Mouse (Mus musculus): ENCODE data around the gene Hmga2. TPM values are rescaled to one million over a fixed set of nuclear protein-coding genes. Genes with fewer than 3 reads are reported as not detected.

Gene Hmga2
- 24.7 and 29.9 TPM in 2 replicates for polyA plus RNA-seq (2016; fragmentation: Nextera tagmentation; extraction: Ambion mirVana)

DNA sequence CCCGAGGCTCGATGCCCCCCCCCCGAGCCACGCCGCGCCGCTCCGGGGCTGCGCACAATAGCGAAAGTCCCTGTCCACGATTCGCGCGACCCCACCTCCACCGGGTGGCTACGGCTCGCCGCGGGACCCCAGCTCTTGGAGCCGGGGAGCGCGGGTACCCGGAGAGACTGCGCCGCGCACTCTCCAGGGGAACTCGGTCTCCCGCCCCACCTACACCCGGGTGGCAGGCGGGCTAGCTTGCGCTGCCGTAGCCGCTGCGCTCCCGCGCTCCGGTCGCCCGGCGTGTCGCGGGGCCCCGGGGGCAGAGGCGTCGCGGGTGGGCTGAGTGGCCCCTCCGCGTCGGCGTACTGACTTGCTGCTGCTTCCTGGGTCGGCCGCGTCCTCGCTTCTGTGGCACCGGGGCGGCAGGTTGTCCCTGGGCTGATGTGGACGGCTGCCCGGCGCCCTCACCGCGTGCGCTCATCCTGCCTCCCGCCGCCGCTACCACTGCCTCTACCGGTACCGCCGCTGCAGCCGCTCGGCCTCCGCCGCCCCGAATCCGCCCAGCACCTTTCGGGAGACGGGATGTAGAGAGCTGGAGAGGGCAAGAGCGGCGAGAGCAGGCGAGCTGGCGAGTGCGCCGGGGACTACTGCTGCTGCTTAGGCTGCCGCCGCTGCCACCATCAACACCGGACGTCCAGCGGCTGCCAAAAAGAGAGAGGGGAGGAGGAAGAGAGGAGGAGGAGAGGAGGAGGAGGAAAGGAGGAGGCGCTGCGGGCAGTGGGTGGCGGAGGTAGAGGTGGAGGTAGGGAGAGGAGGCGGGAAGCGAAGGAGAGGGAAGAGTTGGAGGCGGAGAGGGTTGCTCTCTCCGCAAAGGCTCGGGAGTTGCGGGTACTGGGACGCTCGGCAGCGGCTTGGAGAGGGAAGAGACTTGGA, at the start of gene Hmga2:
Gene Hmga2, minus strand, starts transcription at position 869 of the 915 bp plus-strand sequence.
- H3K9ac ChIP-seq = peak within 1 kb of the TSS; percentile 90
- peak within 1 kb of the TSS; percentile 60 for H3K27ac ChIP-seq
- H3K9me3 ChIP-seq = no peaks in the 10 kb centered on the region
- no peaks in the 10 kb centered on the region for H3K27me3 ChIP-seq (replicated peaks)
- H3K4me1 ChIP-seq = peaks cover 25% of the 10 kb centered on the region
- WGBS = under 1% methylated on average over 97 of the region's 99 CpGs
- peak; percentile 54 for ATAC-seq (ENCODE audit: low FRiP score, low read depth)
- H3K4me2 ChIP-seq (replicated peaks) = peak within 1 kb of the TSS; percentile 96
- H3K36me3 ChIP-seq = no peaks in the 10 kb centered on the region
- H3K4me3 ChIP-seq = peak within 1 kb of the TSS; percentile 79

DNA sequence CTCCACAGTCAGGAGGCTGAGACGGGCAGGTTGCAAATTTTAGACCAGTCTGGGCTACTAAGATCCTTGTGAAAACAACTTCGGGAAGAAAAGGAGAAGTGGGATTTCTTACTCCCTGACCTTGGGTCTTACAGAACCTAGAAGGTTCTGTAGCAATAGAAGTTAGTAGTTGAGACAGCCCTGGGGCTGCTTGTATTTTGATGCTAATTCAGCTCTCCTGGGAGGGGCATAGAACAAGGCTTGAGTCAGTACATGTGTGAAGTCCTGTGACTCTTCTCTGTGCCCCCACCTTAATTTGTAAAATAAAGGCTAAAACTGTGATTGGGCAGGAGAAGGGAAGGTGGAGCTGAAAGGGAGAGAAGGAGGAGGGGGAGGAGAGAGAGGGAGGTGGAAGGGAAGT, 46.7 kb upstream of the Hmga2 start:
- no peaks in the 10 kb centered on the region for H3K27me3 ChIP-seq (replicated peaks)
- no peak overlapping the region for H3K27ac ChIP-seq
- H3K9ac ChIP-seq = no peak overlapping the region
- no peak overlapping the region for H3K4me3 ChIP-seq
- H3K9me3 ChIP-seq = no peaks in the 10 kb centered on the region
- 86% methylated on average over 2 of the region's 2 CpGs for WGBS
- H3K4me1 ChIP-seq = no peaks in the 10 kb centered on the region
- H3K4me2 ChIP-seq (replicated peaks) = no peak overlapping the region
- H3K36me3 ChIP-seq = no peaks in the 10 kb centered on the region
- ATAC-seq (ENCODE audit: low FRiP score, low read depth) = no peak

DNA sequence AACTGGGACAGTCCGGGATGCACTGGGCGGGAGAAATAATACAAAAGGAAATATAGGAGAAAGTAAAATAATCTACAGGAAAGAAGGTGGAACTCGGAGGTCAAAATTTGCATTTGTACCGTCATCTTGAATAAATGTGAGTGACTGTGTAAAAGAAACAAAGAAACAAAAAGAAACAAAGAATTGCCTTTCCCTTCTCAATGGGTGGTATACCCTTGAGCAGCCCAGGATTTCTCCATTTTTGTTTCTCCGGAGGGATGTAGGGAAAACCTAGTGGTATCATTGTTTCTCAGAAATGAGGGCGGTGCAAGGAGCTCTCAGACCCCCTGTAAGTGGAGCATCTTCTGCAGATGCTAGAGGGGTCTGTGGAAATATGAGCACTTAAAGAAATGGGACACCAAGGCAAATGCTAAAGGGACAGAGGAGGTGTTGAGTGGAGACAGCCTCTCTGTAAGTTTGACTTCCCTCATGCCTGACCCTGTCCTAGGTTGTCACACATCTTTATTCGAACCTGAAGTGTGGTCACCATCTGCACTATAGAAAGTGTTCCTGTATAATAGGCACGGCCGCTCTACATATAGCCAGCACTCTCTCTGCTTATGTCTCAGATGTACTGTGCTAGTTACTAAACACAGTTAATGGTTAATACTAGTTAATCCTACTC, 45.8 kb upstream of the Hmga2 start:
- H3K36me3 ChIP-seq = no peaks in the 10 kb centered on the region
- H3K9me3 ChIP-seq = no peaks in the 10 kb centered on the region
- H3K27me3 ChIP-seq (replicated peaks) = no peaks in the 10 kb centered on the region
- 72% methylated on average over 9 of the region's 9 CpGs for WGBS
- H3K4me3 ChIP-seq = no peak overlapping the region
- ATAC-seq (ENCODE audit: low FRiP score, low read depth) = no peak
- H3K27ac ChIP-seq = no peak overlapping the region
- no peaks in the 10 kb centered on the region for H3K4me1 ChIP-seq
- no peak overlapping the region for H3K4me2 ChIP-seq (replicated peaks)
- no peak overlapping the region for H3K9ac ChIP-seq

DNA sequence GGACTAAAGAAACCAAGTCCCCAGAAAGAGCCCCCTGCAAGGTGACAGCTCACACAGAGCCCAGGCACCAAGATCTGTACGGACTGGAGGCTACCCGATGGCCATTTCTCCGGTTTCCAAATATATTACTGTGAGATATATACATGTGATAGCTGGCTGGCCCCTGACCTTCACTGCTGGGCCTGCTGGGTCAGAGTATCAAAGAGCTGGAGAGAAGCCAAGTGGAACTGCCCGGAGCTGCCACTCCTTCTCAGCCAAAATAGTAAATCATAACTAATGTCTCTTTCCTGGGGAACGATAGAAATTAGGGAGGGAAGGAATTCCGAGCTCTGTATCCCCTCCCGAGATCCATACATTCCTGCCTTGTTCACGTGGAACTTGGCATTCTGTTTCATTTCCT, 40.0 kb upstream of the Hmga2 start:
- no peak overlapping the region for H3K9ac ChIP-seq
- no peaks in the 10 kb centered on the region for H3K4me1 ChIP-seq
- H3K9me3 ChIP-seq = no peaks in the 10 kb centered on the region
- no peaks in the 10 kb centered on the region for H3K36me3 ChIP-seq
- no peak overlapping the region for H3K4me2 ChIP-seq (replicated peaks)
- no peak overlapping the region for H3K27ac ChIP-seq
- H3K4me3 ChIP-seq = no peak overlapping the region
- 64% methylated on average over 8 of the region's 8 CpGs for WGBS
- no peak for ATAC-seq (ENCODE audit: low FRiP score, low read depth)
- no peaks in the 10 kb centered on the region for H3K27me3 ChIP-seq (replicated peaks)

DNA sequence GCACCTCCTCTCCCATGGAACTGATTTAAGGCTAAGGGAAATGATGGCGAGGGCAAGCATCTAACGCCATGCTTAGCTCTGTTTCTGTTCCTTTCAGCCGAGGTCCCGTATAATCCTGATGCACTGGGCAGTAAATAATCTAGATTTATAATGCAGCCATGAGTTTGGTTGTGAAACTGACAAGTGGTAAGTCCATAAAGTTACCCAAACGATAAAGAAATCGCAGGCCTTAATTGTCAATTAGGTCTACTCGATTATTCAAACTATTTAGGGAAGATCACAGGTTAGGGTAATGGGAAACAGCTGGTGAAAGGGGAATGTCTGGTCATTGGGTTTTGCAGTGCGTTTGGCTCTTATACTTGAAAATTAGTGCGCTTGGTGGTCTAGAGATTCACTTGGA, 37.5 kb upstream of the Hmga2 start:
- no peak overlapping the region for H3K4me3 ChIP-seq
- 44% methylated on average over 9 of the region's 9 CpGs for WGBS
- no peaks in the 10 kb centered on the region for H3K9me3 ChIP-seq

DNA sequence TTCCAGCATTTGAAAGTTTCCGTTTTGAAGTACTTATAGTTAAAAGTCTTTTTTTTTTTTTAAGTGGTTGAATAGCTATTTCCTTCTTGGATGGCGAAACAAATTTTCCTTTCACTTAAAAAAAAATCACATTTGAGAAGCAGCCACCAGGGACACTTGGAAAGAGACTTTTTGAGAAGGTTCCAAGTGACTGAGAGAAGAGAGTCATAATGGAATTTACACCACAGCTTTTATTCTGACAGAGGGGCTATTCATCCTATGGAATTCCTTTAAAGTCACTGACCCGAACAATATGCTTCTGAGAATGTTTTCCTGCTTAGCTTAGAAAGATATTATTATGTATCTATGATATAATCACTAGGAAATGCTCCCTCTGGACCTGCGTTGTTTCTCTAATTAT, 36.7 kb upstream of the Hmga2 start:
- no peak for ATAC-seq (ENCODE audit: low FRiP score, low read depth)
- no peaks in the 10 kb centered on the region for H3K4me1 ChIP-seq
- no peaks in the 10 kb centered on the region for H3K27me3 ChIP-seq (replicated peaks)
- no peaks in the 10 kb centered on the region for H3K9me3 ChIP-seq
- H3K4me3 ChIP-seq = no peak overlapping the region
- no peaks in the 10 kb centered on the region for H3K36me3 ChIP-seq
- WGBS = 53% methylated on average over 4 of the region's 4 CpGs
- H3K4me2 ChIP-seq (replicated peaks) = no peak overlapping the region
- H3K9ac ChIP-seq = no peak overlapping the region
- H3K27ac ChIP-seq = no peak overlapping the region

More for the DNA sequence above, 37.5 kb upstream of the Hmga2 start:
- Histone ChIP-seq H3K36me3 (no peaks in the 10 kb centered on the region), H3K4me1 (no peaks in the 10 kb centered on the region), H3K27ac (no peak overlapping the region), H3K4me2 (replicated peaks) (no peak overlapping the region), H3K9ac (no peak overlapping the region), H3K27me3 (replicated peaks) (no peaks in the 10 kb centered on the region)
- no peak for ATAC-seq (ENCODE audit: low FRiP score, low read depth)

DNA sequence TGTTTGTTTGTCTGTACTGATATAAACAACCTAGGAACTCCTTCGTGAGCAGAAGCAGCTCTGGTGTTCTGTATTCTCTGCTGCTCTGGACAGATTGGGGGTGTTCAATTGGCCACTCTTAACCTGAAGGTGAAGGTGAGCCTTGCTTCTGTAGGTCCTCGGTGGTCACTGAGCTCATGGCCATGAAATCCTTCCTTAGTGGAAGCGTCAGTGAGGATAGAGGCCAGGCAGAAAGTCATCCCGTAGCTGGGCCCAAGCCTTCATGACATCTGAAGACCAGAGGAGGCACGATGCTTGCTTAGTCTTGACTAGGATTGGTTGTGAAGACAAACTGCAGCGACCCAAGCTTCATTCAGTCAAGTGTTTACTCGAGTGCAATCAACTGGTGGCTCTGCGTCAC, 35.9 kb upstream of the Hmga2 start:
- Histone ChIP-seq H3K9ac (no peak overlapping the region), H3K4me2 (replicated peaks) (no peak overlapping the region), H3K9me3 (no peaks in the 10 kb centered on the region), H3K36me3 (no peaks in the 10 kb centered on the region), H3K27ac (no peak overlapping the region), H3K27me3 (replicated peaks) (no peaks in the 10 kb centered on the region), H3K4me1 (no peaks in the 10 kb centered on the region), H3K4me3 (no peak overlapping the region)
- ATAC-seq (ENCODE audit: low FRiP score, low read depth) = no peak
- 94% methylated on average over 8 of the region's 8 CpGs for WGBS

DNA sequence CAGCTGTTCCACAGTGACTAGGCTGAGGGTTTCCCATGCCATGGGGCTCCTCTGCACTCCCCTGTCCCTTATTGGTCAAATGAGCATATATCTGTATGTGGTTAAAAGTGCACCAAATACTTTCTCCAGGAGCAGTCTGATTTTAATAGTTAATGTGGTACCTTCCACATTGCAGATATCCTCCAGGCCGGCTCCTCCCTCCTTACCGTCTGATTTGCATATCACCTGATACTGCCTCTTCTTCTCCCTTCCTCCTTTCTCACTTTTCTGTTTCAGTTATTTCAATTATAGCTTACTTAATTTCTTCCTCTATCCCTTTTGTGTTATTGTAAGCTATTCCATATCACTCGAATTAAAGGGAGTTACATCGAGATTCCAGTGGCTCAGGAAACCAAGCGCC, 27.7 kb upstream of the Hmga2 start:
- Histone ChIP-seq H3K36me3 (no peaks in the 10 kb centered on the region), H3K9ac (no peak overlapping the region), H3K4me2 (replicated peaks) (no peak overlapping the region), H3K4me1 (no peaks in the 10 kb centered on the region), H3K27me3 (replicated peaks) (no peaks in the 10 kb centered on the region), H3K27ac (no peak overlapping the region), H3K9me3 (no peaks in the 10 kb centered on the region), H3K4me3 (no peak overlapping the region)
- ATAC-seq (ENCODE audit: low FRiP score, low read depth) = no peak
- WGBS = 89% methylated on average over 5 of the region's 5 CpGs

DNA sequence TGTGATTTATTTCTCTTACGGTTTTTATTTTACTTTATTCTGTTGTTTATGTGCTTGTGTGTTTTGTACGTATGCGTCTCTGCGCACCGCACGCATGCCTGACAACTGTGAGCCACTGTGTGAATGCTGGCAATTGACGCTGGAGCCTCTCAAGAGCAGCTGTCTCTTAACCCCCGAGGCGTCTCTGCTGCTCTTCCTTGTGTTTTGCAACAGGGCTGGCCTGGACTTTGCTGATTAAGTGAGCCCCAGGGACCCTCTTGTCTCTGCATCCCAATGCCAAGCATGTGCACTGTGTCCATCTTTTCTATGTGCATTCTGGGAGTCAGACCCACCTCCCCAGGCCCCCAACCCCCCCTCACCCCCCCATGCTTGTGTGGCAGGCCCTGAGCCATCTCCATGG, 24.5 kb upstream of the Hmga2 start:
- Histone ChIP-seq H3K27ac (no peak overlapping the region), H3K4me1 (no peaks in the 10 kb centered on the region), H3K4me3 (no peak overlapping the region), H3K9ac (no peak overlapping the region), H3K36me3 (no peaks in the 10 kb centered on the region), H3K9me3 (no peaks in the 10 kb centered on the region), H3K4me2 (replicated peaks) (no peak overlapping the region), H3K27me3 (replicated peaks) (no peaks in the 10 kb centered on the region)
- ATAC-seq (ENCODE audit: low FRiP score, low read depth) = peak; percentile 85
- WGBS = 46% methylated on average over 9 of the region's 9 CpGs

DNA sequence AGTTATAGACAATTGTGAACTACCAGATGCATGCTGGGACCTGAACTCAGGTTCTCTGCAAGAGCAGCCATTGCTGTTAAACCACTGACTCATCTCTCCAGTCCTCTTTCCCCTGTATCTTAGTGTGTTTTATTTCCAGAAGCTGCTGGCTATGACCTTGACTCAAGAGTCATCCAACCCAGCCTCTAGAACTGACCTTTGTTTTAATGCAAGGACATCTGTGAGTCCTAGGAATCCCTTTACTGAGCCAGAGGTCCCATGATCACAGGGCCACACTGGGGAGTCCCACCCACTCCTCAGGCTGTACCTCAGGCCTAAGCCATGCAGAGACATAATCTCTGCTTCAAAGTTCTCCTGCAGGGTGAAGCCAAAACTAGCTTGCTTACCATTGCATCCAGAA, 21.8 kb upstream of the Hmga2 start:
- no peak for ATAC-seq (ENCODE audit: low FRiP score, low read depth)
- H3K4me3 ChIP-seq = no peak overlapping the region
- no peaks in the 10 kb centered on the region for H3K36me3 ChIP-seq
- no peaks in the 10 kb centered on the region for H3K4me1 ChIP-seq
- no peak overlapping the region for H3K4me2 ChIP-seq (replicated peaks)
- no peak overlapping the region for H3K9ac ChIP-seq
- no peak overlapping the region for H3K27ac ChIP-seq
- H3K27me3 ChIP-seq (replicated peaks) = no peaks in the 10 kb centered on the region
- no peaks in the 10 kb centered on the region for H3K9me3 ChIP-seq

DNA sequence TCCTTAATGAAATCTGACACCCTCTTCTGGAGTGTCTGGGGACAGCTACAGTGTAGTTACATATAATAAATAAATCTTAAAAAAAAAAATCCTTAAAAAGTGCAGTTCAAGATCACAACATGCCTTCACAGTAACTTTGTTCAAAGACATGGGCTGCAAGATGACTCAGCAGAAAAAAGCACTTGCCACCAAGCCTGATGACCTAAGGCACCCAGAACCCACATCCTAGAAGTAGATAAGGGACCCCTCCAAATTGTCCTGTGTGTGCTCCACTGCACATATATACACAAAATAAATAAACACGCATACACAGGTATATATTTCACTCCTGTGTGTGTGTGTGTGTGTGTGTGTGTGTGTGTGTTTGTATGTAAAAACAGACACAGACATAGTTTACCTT, 18.4 kb upstream of the Hmga2 start:
- Histone ChIP-seq H3K9ac (no peak overlapping the region), H3K4me1 (no peaks in the 10 kb centered on the region), H3K4me3 (no peak overlapping the region), H3K4me2 (replicated peaks) (no peak overlapping the region), H3K27ac (no peak overlapping the region), H3K36me3 (no peaks in the 10 kb centered on the region), H3K27me3 (replicated peaks) (no peaks in the 10 kb centered on the region), H3K9me3 (no peaks in the 10 kb centered on the region)
- ATAC-seq (ENCODE audit: low FRiP score, low read depth) = no peak
- WGBS = 96% methylated on average over 1 of the region's 1 CpGs

DNA sequence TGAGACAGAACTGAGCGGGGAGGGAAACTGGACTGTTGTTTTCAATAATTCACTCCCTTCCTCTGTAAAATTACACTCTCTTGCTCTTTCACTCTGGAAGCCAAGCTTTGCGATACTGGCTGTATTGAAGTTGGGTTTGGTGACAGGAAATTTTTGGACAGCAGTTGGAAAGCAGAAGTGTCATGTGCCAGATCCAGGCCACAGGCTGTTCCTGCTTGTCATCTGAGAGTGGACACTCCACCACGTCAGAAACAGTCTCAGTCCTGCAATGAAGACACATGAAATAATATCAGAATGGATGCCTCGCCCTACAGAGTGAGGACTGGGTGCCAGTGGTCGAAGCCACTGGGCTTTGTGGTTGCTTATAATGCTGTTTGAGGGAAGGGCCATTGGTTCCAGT, 15.2 kb upstream of the Hmga2 start:
- H3K9ac ChIP-seq = no peak overlapping the region
- no peak overlapping the region for H3K4me3 ChIP-seq
- ATAC-seq (ENCODE audit: low FRiP score, low read depth) = no peak
- peaks cover 7% of the 10 kb centered on the region; the same call in 1 of the 2 replicates for H3K9me3 ChIP-seq
- no peak overlapping the region for H3K27ac ChIP-seq
- H3K27me3 ChIP-seq (replicated peaks) = no peaks in the 10 kb centered on the region
- 87% methylated on average over 5 of the region's 5 CpGs for WGBS
- no peaks in the 10 kb centered on the region for H3K36me3 ChIP-seq
- no peaks in the 10 kb centered on the region for H3K4me1 ChIP-seq
- no peak overlapping the region for H3K4me2 ChIP-seq (replicated peaks)
